Mouse (Mus musculus) intestine, embryonic 15.5 days (tissue): ENCODE measurements around the gene Agtpbp1. TPM values are rescaled to one million over a fixed set of nuclear protein-coding genes. Genes with fewer than 3 reads are reported as not detected.
"Not testable (repeated sequence)": the region's sequence is repeated elsewhere in the genome, so short reads cannot be mapped to it uniquely, and the experiment has no call there.

Experiments
- ATAC-seq: fragments of 200-750 bp; cut with Nextera tagmentation; 2 replicates; pipeline ENCODE4 v1.8.0; 2017; ENCODE audit warnings: moderate TSS enrichment, moderate library complexity
- H3K27ac ChIP-seq: fragments of 300-500 bp; sonication (generic); 2 replicates; pipeline ENCODE4 v1.5.1; 2015; ENCODE audit warnings: mild to moderate bottlenecking, inconsistent platforms
- H3K27me3 ChIP-seq: fragments of 300-500 bp; sonication (generic); replicated peaks from 2 replicates; pipeline ENCODE4 v1.6.1; 2015; ENCODE audit warnings: inconsistent platforms
- H3K36me3 ChIP-seq: fragments of 300-500 bp; sonication (generic); 2 replicates; pipeline ENCODE4 v1.6.1; 2015; ENCODE audit warnings: inconsistent platforms
- H3K4me1 ChIP-seq: fragments of 300-500 bp; sonication (generic); replicated peaks from 2 replicates; pipeline ENCODE4 v1.6.1; 2015; ENCODE audit warnings: inconsistent platforms
- H3K4me2 ChIP-seq: fragments of 300-500 bp; sonication (generic); replicated peaks from 2 replicates; pipeline ENCODE4 v1.6.1; 2015; ENCODE audit warnings: mild to moderate bottlenecking, inconsistent platforms
- H3K4me3 ChIP-seq: fragments of 300-500 bp; sonication (generic); replicated peaks from 2 replicates; pipeline ENCODE4 v1.5.1; 2015; ENCODE audit warnings: inconsistent platforms
- H3K9ac ChIP-seq: fragments of 300-500 bp; sonication (generic); 2 replicates; pipeline ENCODE4 v1.6.1; 2015; ENCODE audit warnings: inconsistent platforms
- H3K9me3 ChIP-seq: fragments of 300-500 bp; sonication (generic); 2 replicates; pipeline ENCODE4 v1.6.1; 2016; ENCODE audit warnings: inconsistent platforms
- WGBS: fragments of 180-500 bp; shearing (Covaris S2); methylation state at CpG from one replicate; pipeline ENCODE4 v1.1.7; 2015; 5-methylcytosine and 5-hydroxymethylcytosine counted together
- polyA plus RNA-seq: library from polyadenylated mRNA; unstranded; fragments of >200 nt; fragmentation: Nextera tagmentation; extraction: Ambion mirVana; gene quantifications from 2 replicates; pipeline ENCODE4 v1.2.1, GENCODE M21; 2015

Agtpbp1 gene
- polyA plus RNA-seq, 1 experiment from 2014 or later, result 15.7 TPM

DNA sequence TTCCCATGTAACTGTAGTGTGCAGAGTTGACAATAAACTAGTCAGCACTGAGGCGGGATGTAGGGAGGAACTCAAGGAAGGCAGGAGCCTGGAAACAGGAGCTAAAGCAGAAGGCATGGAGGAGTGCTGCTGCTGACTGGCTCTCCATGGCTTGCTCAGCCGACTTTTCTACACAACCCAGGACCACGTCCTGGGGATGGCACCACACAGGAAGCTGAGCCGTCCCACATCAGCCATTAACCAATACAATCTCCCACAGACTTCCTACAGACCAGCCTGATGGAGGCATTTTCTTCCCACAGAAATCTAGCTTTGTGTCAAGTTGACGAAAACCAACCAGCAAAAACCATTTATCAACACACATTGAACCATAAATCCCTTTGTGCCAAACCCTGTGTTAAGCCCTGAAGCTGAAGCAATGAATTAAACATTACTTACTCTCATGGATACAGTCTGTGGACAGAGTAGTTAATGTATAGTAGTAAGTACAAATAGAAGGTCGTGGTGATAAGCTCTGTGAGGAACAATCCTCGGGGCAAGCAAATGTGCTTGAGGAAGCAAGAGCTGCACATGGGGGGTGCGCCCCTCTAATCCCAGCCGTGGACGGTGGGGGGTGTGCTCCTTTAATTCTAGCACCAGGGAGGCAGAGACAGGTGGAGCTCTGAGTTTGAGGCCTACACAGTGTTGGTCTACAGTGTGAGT lies 20.3 kb upstream of the Agtpbp1 start:
- Histone ChIP-seq H3K4me2 (no peak overlapping the region), H3K9me3 (no peaks in the 10 kb centered on the region), H3K4me3 (no peak overlapping the region), H3K27me3 (no peaks in the 10 kb centered on the region), H3K9ac (no peak overlapping the region), H3K4me1 (no peaks in the 10 kb centered on the region), H3K27ac (no peak overlapping the region), H3K36me3 (peaks cover 32% of the 10 kb centered on the region)
- 55% methylated on average over 10 of the region's 10 CpGs for WGBS
- peak; percentile 62; the same call in 1 of the 2 replicates for ATAC-seq

DNA sequence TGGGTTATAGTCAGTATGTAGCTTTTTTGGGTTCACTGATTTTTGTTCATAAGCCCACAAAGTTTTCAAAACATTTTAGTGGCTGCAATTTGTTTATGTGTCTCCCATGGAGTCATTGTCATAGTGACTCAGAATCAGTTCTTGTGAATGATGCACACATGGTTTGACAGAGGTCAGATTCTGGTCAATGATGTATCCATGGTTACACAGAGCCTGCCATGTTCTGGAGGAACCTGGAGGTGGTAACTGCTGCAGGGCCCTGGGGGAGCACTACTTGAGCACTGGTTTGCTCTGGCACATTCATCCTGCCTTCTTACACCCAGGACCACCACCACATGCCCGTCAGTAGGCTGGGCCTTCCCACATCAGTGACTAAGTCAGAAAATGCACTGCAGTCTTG lies 19.5 kb upstream of the Agtpbp1 start:
- no peak overlapping the region for H3K4me3 ChIP-seq
- H3K4me2 ChIP-seq, result no peak overlapping the region
- ATAC-seq, result 0 out of 2 replicates have a peak, but pooled peaks have one; percentile 8
- no peaks in the 10 kb centered on the region for H3K4me1 ChIP-seq
- no peaks in the 10 kb centered on the region for H3K9me3 ChIP-seq
- 81% methylated on average over 1 of the region's 1 CpGs for WGBS
- H3K27me3 ChIP-seq, result no peaks in the 10 kb centered on the region
- peaks cover 30% of the 10 kb centered on the region for H3K36me3 ChIP-seq
- H3K9ac ChIP-seq, result no peak overlapping the region
- H3K27ac ChIP-seq, result no peak overlapping the region

- ATAC-seq, result no peak
- 92% methylated on average over 5 of the region's 5 CpGs for WGBS
- Histone ChIP-seq H3K4me3 (no peak overlapping the region), H3K27me3 (no peaks in the 10 kb centered on the region), H3K27ac (no peak overlapping the region), H3K36me3 (peaks cover 23% of the 10 kb centered on the region), H3K4me2 (no peak overlapping the region), H3K9ac (no peak overlapping the region), H3K9me3 (no peaks in the 10 kb centered on the region), H3K4me1 (no peaks in the 10 kb centered on the region)
Measured at GRCm38 (mm10) chr13:59603096-59603495, 18.1 kb upstream of the Agtpbp1 start.

DNA sequence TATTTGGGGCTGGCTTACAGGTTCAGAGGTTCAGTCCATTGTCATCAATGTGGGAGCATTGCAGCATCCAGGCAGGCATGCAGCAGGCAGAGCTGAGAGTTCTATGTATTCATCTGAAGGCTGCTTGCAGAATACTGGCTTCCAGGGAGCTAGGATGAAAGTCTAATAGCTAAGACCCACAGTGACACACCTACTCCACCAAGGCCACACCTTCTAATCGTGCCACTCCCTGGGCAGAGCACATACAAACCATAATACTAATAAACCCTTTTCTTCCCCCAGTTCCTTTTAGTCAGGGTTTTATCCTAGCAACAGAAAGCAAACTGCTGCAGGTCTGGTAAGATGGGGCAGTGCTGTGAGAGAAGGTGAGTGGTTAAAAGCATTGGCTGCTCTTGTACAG lies 7.6 kb upstream of the Agtpbp1 start:
- Histone ChIP-seq H3K4me1 (0 out of 2 replicates have a peak, but pooled peaks cover 5% of the 10 kb centered on the region), H3K36me3 (peaks cover 5% of the 10 kb centered on the region; the same call in 1 of the 2 replicates), H3K9me3 (no peaks in the 10 kb centered on the region), H3K4me3 (no peak overlapping the region), H3K9ac (no peak overlapping the region), H3K4me2 (no peak overlapping the region), H3K27me3 (no peaks in the 10 kb centered on the region), H3K27ac (no peak overlapping the region)
- WGBS, result 69% methylated on average over 1 of the region's 1 CpGs
- peak; percentile 90 for ATAC-seq

GRCm38 (mm10) chr13:59592058-59592457 lies 7.0 kb upstream of the Agtpbp1 start:
- not testable (repeated sequence) for H3K9me3 ChIP-seq, H3K36me3 ChIP-seq, H3K4me1 ChIP-seq, ATAC-seq, H3K27me3 ChIP-seq, H3K27ac ChIP-seq, H3K4me3 ChIP-seq, H3K4me2 ChIP-seq, H3K9ac ChIP-seq
- WGBS, result 88% methylated on average over 3 of the region's 3 CpGs

- Histone ChIP-seq H3K9me3 (no peaks in the 10 kb centered on the region), H3K4me1 (peaks cover 8% of the 10 kb centered on the region; the same call in 1 of the 2 replicates), H3K27me3 (no peaks in the 10 kb centered on the region), H3K9ac (no peak overlapping the region), H3K27ac (no peak overlapping the region), H3K36me3 (peaks cover 5% of the 10 kb centered on the region; the same call in 1 of the 2 replicates), H3K4me2 (no peak overlapping the region), H3K4me3 (no peak overlapping the region)
- WGBS, result 93% methylated on average over 4 of the region's 4 CpGs
- ATAC-seq, result no peak
Measured at GRCm38 (mm10) chr13:59590691-59591090, 5.7 kb upstream of the Agtpbp1 start.

GRCm38 (mm10) chr13:59589672-59590071 lies 4.6 kb upstream of the Agtpbp1 start:
- WGBS, result 85% methylated on average over 4 of the region's 4 CpGs
- H3K27me3 ChIP-seq, result no peaks in the 10 kb centered on the region
- no peak overlapping the region for H3K4me2 ChIP-seq
- peaks cover 8% of the 10 kb centered on the region; the same call in 1 of the 2 replicates for H3K4me1 ChIP-seq
- no peak for ATAC-seq
- peaks cover 5% of the 10 kb centered on the region; the same call in 1 of the 2 replicates for H3K36me3 ChIP-seq
- no peak overlapping the region for H3K9ac ChIP-seq
- H3K9me3 ChIP-seq, result no peaks in the 10 kb centered on the region
- no peak overlapping the region for H3K27ac ChIP-seq
- H3K4me3 ChIP-seq, result no peak overlapping the region

DNA sequence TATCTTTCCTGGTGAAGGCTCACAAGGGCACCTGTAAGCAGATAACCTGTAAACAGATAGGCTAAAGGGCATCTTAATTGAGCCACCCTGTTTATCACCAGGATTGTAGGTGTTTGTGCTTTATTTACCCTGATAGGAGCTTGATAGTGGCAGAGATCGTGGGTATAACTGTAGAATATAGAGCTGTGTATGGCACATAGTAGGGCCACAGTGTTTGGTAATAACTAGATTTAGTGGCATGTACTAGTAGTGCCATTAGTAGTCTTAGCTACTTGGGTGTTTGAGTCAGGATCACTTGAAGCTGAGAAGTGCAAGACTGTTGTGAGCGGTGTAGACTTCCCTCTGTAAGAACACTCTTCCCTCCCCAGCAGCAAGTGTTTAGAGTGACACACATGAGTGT lies 2.2 kb upstream of the Agtpbp1 start:
- H3K27ac ChIP-seq, result no peak overlapping the region
- no peak overlapping the region for H3K4me2 ChIP-seq
- no peak overlapping the region for H3K4me3 ChIP-seq
- no peak overlapping the region for H3K9ac ChIP-seq
- H3K27me3 ChIP-seq, result no peaks in the 10 kb centered on the region
- peaks cover 5% of the 10 kb centered on the region; the same call in 1 of the 2 replicates for H3K36me3 ChIP-seq
- H3K9me3 ChIP-seq, result no peaks in the 10 kb centered on the region
- ATAC-seq, result no peak
- H3K4me1 ChIP-seq, result peaks cover 6% of the 10 kb centered on the region; the same call in 1 of the 2 replicates
- 90% methylated on average over 2 of the region's 2 CpGs for WGBS

- Histone ChIP-seq H3K4me2 (peak overlapping the region; percentile 69), H3K4me1 (peaks cover 6% of the 10 kb centered on the region; the same call in 1 of the 2 replicates), H3K27me3 (no peaks in the 10 kb centered on the region), H3K9ac (peak overlapping the region; percentile 89), H3K4me3 (peak overlapping the region; percentile 93), H3K36me3 (peaks cover 5% of the 10 kb centered on the region; the same call in 1 of the 2 replicates), H3K9me3 (no peaks in the 10 kb centered on the region), H3K27ac (peak overlapping the region; percentile 74)
- no peak for ATAC-seq
- under 1% methylated on average over 28 of the region's 28 CpGs for WGBS
Measured at GRCm38 (mm10) chr13:59585648-59586005, 600 bp upstream of the Agtpbp1 start.

GRCm38 (mm10) chr13:59584481-59584880 lies 546 bp downstream of the Agtpbp1 start:
- peak; percentile 58 for ATAC-seq
- 1% methylated on average over 9 of the region's 9 CpGs for WGBS
- Histone ChIP-seq H3K27ac (peak overlapping the region; percentile 61), H3K9ac (peak overlapping the region; percentile 48), H3K9me3 (no peaks in the 10 kb centered on the region), H3K4me1 (peaks cover 6% of the 10 kb centered on the region; the same call in 1 of the 2 replicates), H3K4me3 (peak overlapping the region; percentile 93), H3K27me3 (no peaks in the 10 kb centered on the region), H3K4me2 (peak overlapping the region; percentile 82), H3K36me3 (0 out of 2 replicates have a peak, but pooled peaks cover 2% of the 10 kb centered on the region)

- H3K4me3 ChIP-seq, result no peak overlapping the region
- no peaks in the 10 kb centered on the region for H3K9me3 ChIP-seq
- no peak for ATAC-seq
- no peaks in the 10 kb centered on the region for H3K36me3 ChIP-seq
- no peaks in the 10 kb centered on the region for H3K27me3 ChIP-seq
- H3K4me1 ChIP-seq, result no peaks in the 10 kb centered on the region
- H3K4me2 ChIP-seq, result no peak overlapping the region
- WGBS, result 96% methylated on average over 4 of the region's 4 CpGs
- H3K9ac ChIP-seq, result no peak overlapping the region
- H3K27ac ChIP-seq, result no peak overlapping the region
Measured at GRCm38 (mm10) chr13:59580954-59581353, 4.1 kb downstream of the Agtpbp1 start.

DNA sequence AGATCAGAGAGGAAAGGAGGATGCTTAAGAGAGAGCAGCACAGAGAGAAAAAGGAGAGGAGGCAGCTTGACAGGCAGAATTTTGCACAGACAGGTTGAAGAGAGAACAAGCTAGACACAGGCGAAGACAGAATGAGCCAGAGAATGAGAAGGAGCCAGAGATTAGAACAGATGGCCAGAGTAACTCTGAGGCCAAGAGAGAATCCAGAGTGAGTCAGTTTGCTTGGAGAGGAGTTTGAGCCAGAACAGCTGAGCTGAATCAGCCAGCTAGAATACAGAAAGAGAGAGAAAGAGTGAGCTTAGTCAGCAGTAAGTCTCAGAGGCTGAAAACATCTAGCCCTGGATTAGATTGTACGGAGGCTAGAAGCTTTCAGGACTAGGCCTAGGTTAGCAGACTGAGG lies 12.5 kb downstream of the Agtpbp1 start:
- no peak overlapping the region for H3K4me3 ChIP-seq
- H3K27me3 ChIP-seq, result no peaks in the 10 kb centered on the region
- WGBS, result 68% methylated on average over 2 of the region's 2 CpGs
- H3K4me2 ChIP-seq, result no peak overlapping the region
- no peak overlapping the region for H3K27ac ChIP-seq
- H3K9me3 ChIP-seq, result no peaks in the 10 kb centered on the region
- H3K4me1 ChIP-seq, result no peaks in the 10 kb centered on the region
- no peak overlapping the region for H3K9ac ChIP-seq
- no peak for ATAC-seq
- no peaks in the 10 kb centered on the region for H3K36me3 ChIP-seq

- Histone ChIP-seq H3K27me3 (no peaks in the 10 kb centered on the region), H3K4me3 (no peak overlapping the region), H3K9me3 (no peaks in the 10 kb centered on the region), H3K4me1 (no peaks in the 10 kb centered on the region), H3K9ac (no peak overlapping the region), H3K4me2 (no peak overlapping the region), H3K36me3 (no peaks in the 10 kb centered on the region), H3K27ac (no peak overlapping the region)
- no peak for ATAC-seq
- 85% methylated on average over 6 of the region's 6 CpGs for WGBS
Measured at GRCm38 (mm10) chr13:59571107-59571506, 13.9 kb downstream of the Agtpbp1 start.
